Mouse (Mus musculus): ENCODE measurements around the gene Nol4l.

Nol4l gene

GRCm38 (mm10) chr2:153543911-153544730 is 14.3 kb upstream of the Nol4l start:
- in situ Hi-C loops (cut with MboI; ENCODE audit: low sequenced_read_pairs), result no loop called here

DNA sequence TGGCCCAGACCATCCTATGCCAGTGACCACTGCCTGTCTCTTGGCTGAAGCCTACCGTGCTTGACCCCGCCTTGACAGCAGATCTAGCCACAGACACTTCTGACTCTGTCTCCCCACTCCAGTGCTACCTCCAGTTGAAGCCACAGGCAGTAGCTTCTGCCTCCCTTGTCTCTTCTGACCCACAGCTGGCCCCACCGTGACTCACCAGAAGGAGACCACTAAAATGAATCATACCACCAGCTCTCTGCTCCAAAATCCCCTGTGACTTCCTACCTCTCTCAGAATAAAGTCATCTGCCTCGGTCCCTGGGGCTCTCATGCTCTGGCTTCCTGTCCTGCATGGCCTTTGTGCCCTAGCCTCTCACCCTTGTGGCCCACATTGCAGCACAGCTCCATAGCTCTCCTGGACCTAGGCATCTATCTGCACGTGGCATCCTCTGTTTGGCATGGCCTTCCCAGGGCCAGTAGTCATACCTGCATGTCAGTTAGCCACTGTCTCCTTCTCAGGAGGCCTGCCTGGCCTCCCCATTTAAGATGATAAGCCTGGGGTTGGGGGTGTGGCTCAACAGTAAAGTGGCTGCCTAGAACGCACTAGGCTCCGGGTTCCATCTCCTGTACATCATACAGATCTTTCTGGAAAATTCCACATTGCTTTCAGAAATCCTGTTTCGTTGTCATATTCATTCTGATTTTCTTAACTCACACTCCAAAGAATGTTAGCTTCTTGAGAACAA is 13.3 kb upstream of the Nol4l start:
- in situ Hi-C loops (cut with MboI; ENCODE audit: low sequenced_read_pairs), result no loop called here

DNA sequence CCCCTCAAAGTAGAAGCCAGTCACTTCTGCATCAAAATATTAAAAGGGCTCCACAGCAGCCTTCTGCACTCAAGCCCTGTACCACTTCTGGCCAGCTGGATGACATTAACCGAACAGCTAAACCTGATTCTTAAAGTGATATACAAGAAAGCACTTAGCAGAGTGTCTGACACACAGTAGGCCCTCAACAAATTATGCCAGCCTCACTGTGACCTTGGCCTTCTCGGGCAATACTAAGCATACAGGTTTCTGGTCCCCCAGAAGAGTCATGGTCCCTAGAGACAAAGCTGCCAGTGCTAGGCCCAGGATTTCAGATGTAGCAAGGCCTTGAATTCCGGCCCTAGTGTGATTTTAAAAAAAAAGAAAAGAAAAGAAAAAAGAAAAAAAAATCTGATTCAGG is 9.1 kb upstream of the Nol4l start:
- in situ Hi-C loops (cut with MboI; ENCODE audit: low sequenced_read_pairs), result no loop called here

DNA sequence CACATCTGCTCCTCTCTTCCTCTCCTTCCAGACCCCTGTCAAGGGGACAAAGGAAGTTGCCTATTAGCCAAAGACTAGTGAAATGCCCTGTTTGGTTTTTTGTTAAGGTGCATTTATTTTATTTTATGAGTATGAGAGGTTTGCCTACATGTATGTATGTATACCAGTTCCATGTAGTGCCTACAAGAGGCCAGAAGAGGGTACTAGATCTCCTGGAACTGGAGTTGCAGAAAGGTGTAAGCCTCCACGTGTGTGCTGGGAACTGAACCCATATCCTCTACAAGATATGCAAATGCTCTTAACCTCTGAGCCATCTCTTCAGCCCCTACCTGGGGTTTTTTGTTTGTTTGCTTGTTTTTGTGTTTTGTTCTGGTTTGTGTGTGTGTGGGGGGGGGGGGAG is 4.2 kb upstream of the Nol4l start:
- in situ Hi-C loops (cut with MboI; ENCODE audit: low sequenced_read_pairs), result no loop called here

GRCm38 (mm10) chr2:153530948-153531347 is 1.2 kb upstream of the Nol4l start:
- in situ Hi-C loops (cut with MboI; ENCODE audit: low sequenced_read_pairs), result no loop called here

DNA sequence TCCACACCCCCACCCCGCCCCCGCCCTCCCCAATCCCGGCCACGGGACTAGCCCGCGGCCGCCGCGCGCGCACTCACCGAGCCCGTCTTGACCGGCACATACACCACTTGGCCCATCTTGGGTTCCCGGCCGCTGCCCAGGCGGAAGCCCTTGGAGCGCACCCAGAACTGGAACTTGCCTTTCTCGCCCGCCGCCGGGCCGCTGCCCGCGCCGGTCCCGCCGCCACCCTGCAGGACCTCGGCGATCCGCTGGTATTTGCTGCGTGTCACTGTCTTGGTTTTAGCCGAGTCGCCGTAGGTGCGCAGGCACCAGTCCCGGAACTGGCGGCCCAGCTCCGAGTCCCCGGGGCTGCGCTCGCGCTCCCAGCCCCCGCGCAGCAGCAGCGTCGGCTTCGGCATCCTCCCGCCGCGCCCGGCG is 398 bp downstream of the Nol4l start:
- in situ Hi-C loops (cut with MboI; ENCODE audit: low sequenced_read_pairs), result no loop called here

DNA sequence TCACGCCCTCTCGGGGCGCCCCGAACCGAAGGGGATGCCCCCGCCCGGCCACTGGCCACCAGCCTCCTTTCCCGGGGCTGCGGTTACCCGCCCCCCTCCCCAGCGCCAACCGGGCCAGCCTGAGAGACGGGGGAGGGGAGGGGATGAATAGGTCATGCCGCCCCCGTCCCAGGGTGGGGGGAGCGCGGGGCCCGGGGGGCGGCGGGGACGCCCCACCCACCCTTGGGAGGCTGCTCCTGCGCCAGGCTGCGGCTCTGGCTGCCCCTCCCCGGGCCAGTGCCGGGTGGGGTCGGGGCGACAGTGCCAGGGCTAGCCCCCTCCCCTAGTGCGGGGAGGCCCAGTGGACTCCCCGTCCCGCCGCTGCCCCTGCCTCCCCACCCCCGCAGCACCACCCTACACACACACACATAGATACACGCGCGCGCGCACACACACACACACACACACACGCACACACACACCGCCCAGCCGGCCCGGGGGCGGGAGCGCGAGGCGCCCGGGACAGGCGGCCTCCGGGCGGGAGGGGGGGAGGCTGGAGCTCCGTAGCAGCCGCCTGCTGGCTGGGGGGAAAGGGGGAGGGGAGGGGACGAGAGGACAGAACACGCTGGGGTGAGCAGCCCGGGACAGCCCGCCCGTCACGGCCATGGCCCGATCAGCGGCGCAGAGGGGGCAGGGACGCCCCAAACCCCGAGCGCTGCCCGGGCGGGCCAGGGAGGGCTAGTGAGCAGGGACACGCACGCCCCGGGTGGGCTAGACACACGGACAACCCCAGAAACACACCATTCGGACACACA is 1.0 kb downstream of the Nol4l start:
- in situ Hi-C loops (cut with MboI; ENCODE audit: low sequenced_read_pairs), result no loop called here

GRCm38 (mm10) chr2:153527580-153528531 is 1.9 kb downstream of the Nol4l start:
- in situ Hi-C loops (cut with MboI; ENCODE audit: low sequenced_read_pairs), result no loop called here

GRCm38 (mm10) chr2:153526850-153527530 is 2.8 kb downstream of the Nol4l start:
- in situ Hi-C loops (cut with MboI; ENCODE audit: low sequenced_read_pairs), result no loop called here

DNA sequence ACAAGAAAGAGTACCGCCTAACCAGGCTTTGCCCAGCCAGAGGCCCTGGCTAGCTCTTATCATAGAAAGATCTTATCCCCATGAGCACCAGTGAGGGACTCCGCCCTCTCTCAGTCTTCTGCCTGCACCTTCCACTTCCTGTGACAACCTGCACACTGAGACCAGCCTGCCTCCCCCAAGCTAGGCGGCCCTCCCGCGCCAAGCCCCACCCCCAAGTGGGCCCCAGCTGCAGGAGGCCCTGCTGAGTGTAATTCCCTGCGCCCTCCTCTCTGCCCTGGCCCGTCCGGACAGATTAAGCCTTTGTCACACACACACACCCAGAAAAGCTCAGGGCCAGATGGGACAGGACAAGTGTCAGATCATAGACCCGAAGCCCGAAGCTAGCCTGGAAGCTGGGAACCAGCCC is 3.9 kb downstream of the Nol4l start:
- in situ Hi-C loops (cut with MboI; ENCODE audit: low sequenced_read_pairs), result no loop called here

DNA sequence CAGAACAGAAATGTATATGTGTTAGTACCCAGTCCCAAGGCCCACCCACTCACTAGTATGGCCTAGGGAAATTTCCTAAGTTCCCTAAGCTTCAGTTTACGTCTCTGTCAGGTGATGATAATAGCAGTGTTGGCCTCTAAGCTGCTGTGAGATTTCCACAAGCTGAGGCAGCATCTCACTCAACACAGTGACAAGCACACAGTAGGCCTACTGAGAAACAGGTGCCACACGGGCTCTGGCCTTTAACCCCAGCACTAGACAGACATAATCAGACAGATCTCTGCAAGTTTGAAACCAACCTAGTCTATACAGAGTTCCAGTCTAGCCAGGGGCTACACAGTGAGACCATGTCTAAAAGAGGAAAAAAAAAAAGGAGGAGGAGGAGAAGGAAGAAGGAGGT is 5.0 kb downstream of the Nol4l start:
- in situ Hi-C loops (cut with MboI; ENCODE audit: low sequenced_read_pairs), result no loop called here

DNA sequence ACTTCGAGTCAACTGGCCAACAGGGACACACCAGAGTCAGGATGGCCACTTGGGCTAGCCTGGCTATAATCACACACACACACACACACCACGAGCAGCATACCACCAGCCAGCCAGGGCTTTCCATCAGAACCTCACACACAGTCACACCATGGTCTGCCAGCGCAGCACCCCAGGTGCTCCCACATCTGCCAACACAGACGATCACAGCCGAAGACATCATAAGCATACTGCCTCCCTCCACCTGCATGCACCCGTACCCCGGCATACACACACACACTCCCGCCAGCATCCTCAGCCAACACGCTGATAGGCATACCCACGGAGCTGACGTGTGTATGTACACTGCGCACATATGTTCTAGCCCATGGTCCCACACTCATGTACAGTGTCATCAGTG is 6.1 kb downstream of the Nol4l start:
- in situ Hi-C loops (cut with MboI; ENCODE audit: low sequenced_read_pairs), result no loop called here

- in situ Hi-C loops (cut with MboI; ENCODE audit: low sequenced_read_pairs), result no loop called here
These were observed 6.6 kb downstream of the Nol4l start for GRCm38 (mm10) chr2:153523143-153523542.

DNA sequence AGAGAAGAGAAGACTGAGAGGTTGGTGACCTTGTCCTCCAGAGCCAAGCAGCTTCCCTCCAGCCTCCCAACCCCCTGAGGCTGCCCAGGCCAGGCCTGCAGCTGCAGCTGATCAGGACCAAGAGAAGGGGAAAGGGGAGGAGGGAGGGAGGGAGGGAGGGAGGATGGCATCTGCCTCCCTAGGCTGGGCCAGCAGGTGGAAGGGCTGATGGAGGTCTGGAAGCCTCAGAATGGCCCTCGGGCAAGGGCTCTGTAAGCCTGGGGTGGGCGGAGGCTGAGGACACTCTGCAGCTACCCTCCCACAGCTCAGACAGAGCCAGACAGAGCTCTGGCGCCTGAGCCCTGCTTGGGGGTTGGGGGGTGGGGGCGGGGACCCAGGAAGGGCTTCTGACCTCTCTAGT is 7.5 kb downstream of the Nol4l start:
- in situ Hi-C loops (cut with MboI; ENCODE audit: low sequenced_read_pairs), result no loop called here

DNA sequence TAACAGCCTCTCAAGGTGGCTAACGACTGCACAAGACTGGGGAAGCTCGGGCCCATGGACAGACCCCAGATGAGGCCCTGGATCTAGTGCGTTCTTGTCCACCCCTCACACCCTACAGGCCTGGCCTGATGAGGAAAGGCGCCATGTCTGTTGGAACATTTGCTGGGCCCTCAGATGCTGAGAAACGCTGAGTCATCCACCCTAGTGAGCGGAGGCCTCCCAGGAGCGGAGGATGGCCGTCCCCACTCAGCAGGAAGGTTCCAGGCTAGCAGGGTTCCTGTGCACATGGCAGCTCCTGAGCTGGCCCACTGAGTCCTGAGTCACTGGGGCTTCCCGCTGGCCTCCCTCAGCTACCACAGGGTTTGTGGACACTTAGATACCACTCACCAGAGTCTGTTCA is 9.7 kb downstream of the Nol4l start:
- in situ Hi-C loops (cut with MboI; ENCODE audit: low sequenced_read_pairs), result no loop called here

GRCm38 (mm10) chr2:153516961-153517360 is 12.8 kb downstream of the Nol4l start:
- in situ Hi-C loops (cut with MboI; ENCODE audit: low sequenced_read_pairs), result no loop called here

- in situ Hi-C loops (cut with MboI; ENCODE audit: low sequenced_read_pairs), result no loop called here
These were observed 14.2 kb downstream of the Nol4l start for GRCm38 (mm10) chr2:153515582-153515981.

- in situ Hi-C loops (cut with MboI; ENCODE audit: low sequenced_read_pairs), result no loop called here
These were observed 15.0 kb downstream of the Nol4l start for GRCm38 (mm10) chr2:153514497-153515380.

DNA sequence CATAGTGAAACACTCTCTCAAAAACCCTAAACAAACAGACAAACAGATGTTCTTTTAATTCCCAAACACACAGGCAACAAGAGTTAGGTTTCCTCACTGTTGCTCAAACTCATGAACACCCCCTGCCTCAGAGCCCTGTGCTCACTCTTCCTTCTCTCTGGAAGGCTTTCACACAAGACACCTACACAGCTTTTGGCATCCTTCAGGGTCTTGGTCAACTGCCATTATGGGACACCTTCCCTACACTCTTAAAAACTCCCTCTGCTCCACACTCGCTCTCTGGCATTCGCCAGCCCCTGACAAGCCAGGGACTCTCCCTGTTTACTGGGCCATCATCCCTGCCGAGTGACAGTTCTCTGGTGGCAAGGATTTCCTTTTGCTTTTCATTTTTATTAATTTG is 15.8 kb downstream of the Nol4l start:
- in situ Hi-C loops (cut with MboI; ENCODE audit: low sequenced_read_pairs), result no loop called here

Measured in CH12F3 (cell line).